Mouse (Mus musculus) intestine, postnatal 0 days (tissue): ENCODE measurements at regions not wholly inside any gene's neighbourhood (a gene's known extent, or its start where the extent isn't known, plus 50 kb on each side); places are given as distances from the start of the nearest gene placed in this dataset.

Experiments used
- ATAC-seq: fragments of 200-750 bp; cut with Nextera tagmentation; 2 replicates; pipeline ENCODE4 v1.8.0; 2017; ENCODE audit warnings: mild to moderate bottlenecking, moderate TSS enrichment, moderate library complexity
- H3K27ac ChIP-seq: fragments of 300-500 bp; sonication (generic); 2 replicates; pipeline ENCODE4 v1.5.1; 2014; ENCODE audit warnings: mild to moderate bottlenecking, low read depth, low read length, moderate library complexity
- H3K27me3 ChIP-seq: fragments of 300-500 bp; sonication (generic); replicated peaks from 2 replicates; pipeline ENCODE4 v1.6.1; 2014; ENCODE audit warnings: low read length, mixed read lengths; ENCODE audit not compliant: control insufficient read depth, insufficient read depth
- H3K36me3 ChIP-seq: fragments of 300-500 bp; sonication (generic); 2 replicates; pipeline ENCODE4 v1.6.1; 2014; ENCODE audit warnings: mild to moderate bottlenecking, moderate library complexity; ENCODE audit not compliant: control insufficient read depth, insufficient read depth
- H3K4me1 ChIP-seq: fragments of 300-500 bp; sonication (generic); replicated peaks from 2 replicates; pipeline ENCODE4 v1.6.1; 2014; ENCODE audit warnings: antibody characterized with exemption, low read length, mixed read lengths; ENCODE audit not compliant: control insufficient read depth, insufficient read depth
- H3K4me2 ChIP-seq: fragments of 300-500 bp; sonication (generic); replicated peaks from 2 replicates; pipeline ENCODE4 v1.6.1; 2014; ENCODE audit warnings: low read depth, mild to moderate bottlenecking, moderate library complexity
- H3K4me3 ChIP-seq: fragments of 300-500 bp; sonication (generic); 2 replicates; pipeline ENCODE4 v1.5.1; 2014; ENCODE audit warnings: low read depth, low read length
- H3K9ac ChIP-seq: fragments of 300-500 bp; sonication (generic); 2 replicates; pipeline ENCODE4 v1.6.1; 2014; ENCODE audit warnings: mild to moderate bottlenecking, low read depth, low read length
- H3K9me3 ChIP-seq: fragments of 300-500 bp; sonication (generic); 2 replicates; pipeline ENCODE4 v1.6.1; 2016; ENCODE audit warnings: mixed run types; ENCODE audit not compliant: control insufficient read depth
- CTCF ChIP-seq: sonication (generic); IDR thresholded peaks from 2 replicates; pipeline ENCODE4 v1.5.1; 2016; ENCODE audit warnings: low read depth, mild to moderate bottlenecking, control low read depth, antibody characterized with exemption, moderate library complexity
- WGBS: fragments of 180-500 bp; shearing (Covaris S2); extraction: QIAGEN DNeasy Blood & Tissue Kit; methylation state at CpG from one replicate; pipeline ENCODE4 v1.1.7; 2014; 5-methylcytosine and 5-hydroxymethylcytosine counted together

DNA sequence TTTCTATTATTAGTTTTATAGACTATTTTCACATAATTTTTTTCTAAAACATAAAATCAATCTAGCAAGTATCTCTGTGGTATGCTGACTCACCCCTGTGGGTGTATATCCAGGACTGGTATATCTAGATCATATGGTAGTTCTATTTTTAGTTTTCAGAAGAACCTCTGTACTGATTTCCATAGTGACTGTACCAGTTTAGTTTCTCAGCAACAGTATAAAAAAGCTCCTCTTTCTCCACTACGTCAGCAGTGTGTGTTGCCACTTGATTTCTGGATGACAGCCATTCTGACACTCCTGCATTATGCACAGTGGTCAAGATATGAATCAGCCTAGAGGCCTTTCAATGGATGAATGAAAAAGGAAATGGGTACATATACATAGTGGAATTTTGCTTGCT lies 2338.6 kb downstream of the A830018L16Rik start:
- no peak for ATAC-seq
- Histone ChIP-seq H3K9ac (no peak overlapping the region), H3K27me3 (no peaks in the 10 kb centered on the region), H3K36me3 (no peaks in the 10 kb centered on the region), H3K4me2 (no peak overlapping the region), H3K9me3 (no peaks in the 10 kb centered on the region), H3K4me3 (no peak overlapping the region), H3K4me1 (no peaks in the 10 kb centered on the region), H3K27ac (no peak overlapping the region)
- TF ChIP-seq CTCF, result no peak
- WGBS, result 62% methylated on average over 1 of the region's 1 CpGs

GRCm38 (mm10) chr1:13751381-13751780 lies 2337.5 kb downstream of the A830018L16Rik start:
- 88% methylated on average over 1 of the region's 1 CpGs for WGBS
- ATAC-seq, result no peak
- H3K27ac ChIP-seq, result no peak overlapping the region

More at GRCm38 (mm10) chr1:13751381-13751780, 2337.5 kb downstream of the A830018L16Rik start:
- Histone ChIP-seq H3K9me3 (no peaks in the 10 kb centered on the region), H3K9ac (no peak overlapping the region), H3K4me2 (no peak overlapping the region), H3K27me3 (no peaks in the 10 kb centered on the region), H3K4me1 (no peaks in the 10 kb centered on the region), H3K4me3 (no peak overlapping the region), H3K36me3 (no peaks in the 10 kb centered on the region)
- TF ChIP-seq CTCF, result no peak
